Mouse (Mus musculus): Measurements from ENCODE around the gene Pcp2. TPM values are rescaled to one million over a fixed set of nuclear protein-coding genes. Genes with fewer than 3 reads are reported as not detected.

Pcp2 gene
- total RNA-seq, 1 experiment, result 0.89 TPM

DNA sequence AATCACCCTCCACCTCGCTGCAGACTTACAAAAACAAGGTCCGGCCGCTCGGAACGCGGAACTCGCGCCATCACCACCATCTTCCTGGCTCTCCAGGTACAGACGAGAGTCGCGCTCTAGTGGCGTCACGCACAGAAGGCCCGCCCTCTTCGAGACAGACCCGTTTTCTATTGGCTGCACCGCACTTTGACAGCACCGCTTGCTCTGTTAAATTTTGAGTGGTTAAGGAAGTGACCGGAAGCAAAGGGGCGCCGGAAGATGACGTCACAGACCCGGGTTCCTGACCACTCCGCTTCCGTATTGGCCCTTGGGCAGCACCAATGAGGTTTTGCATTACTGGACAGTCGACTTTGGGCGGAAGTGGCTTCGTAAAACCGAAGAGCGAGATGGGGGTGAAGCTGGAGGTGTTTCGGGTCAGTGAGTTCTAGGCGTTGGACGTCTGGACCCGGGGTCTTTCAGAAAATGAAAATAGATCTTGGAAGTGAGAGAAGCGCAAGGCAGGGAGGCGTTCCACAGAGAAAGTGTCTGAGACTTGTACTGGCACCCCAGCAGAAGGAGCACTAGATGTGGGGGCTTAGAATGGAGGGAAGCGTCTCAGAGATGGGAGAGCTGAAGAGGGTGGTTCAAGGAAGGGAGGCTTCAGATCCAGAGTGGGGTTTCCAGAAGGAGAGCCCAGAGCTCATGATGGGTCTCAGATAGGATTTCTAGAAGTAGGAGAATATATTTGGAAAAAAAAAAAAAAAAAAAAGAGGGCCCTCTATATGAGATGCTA, 4.0 kb downstream of the Pcp2 start, which contains the start of the genes Xab2 and Pet100:
Gene Xab2 (minus strand): TSS at position 118 of the 772 bp plus-strand sequence.
Gene Pet100 (plus strand): TSS at position 350 of the 772 bp plus-strand sequence.
- Histone ChIP-seq H3K9ac (ENCODE audit: insufficient read depth, low read depth, low read length, poor library complexity, severe bottlenecking) (peak within 1 kb of the TSS; percentile 89), H3K4me1 (ENCODE audit: control insufficient read depth in 2 of 2, insufficient read depth in 2 of 2, low read length in 2 of 2, poor library complexity in 1 of 2) (0 out of 4 replicates have a peak, but pooled peaks cover 0 to 2% of the 10 kb centered on the region in 2 experiments), H3K9me3 (ENCODE audit: control insufficient read depth, insufficient read depth, low read depth, low read length) (no peaks in the 10 kb centered on the region), H3K27ac (ENCODE audit: insufficient read depth, low read depth, low read length, poor library complexity, severe bottlenecking) (no peak within 1 kb of the TSS), H3K4me3 (ENCODE audit: insufficient read depth in 1 of 2, low read depth in 1 of 2, low read length in 2 of 2, poor library complexity in 1 of 2, severe bottlenecking in 1 of 2) (peak within 1 kb of the TSS; percentile 87 to 96), H3K36me3 (ENCODE audit: control insufficient read depth, insufficient read depth, low read length, poor library complexity, severe bottlenecking) (peaks cover 12% of the 10 kb centered on the region)
- in situ Hi-C loops (cut with MboI; ENCODE audit: low sequenced_read_pairs in 2 of 2, unreplicated experiment in 2 of 2), result no loop called here
- peak; percentile 100 for DNase-seq (ENCODE audit: low read depth, low spot score)
- no peak for TF ChIP-seq ZC3H11A (IDR thresholded peaks at IDR 0.05; ENCODE audit: borderline replicate concordance, low read depth, low read length)
- TF ChIP-seq ZNF384 (IDR thresholded peaks at IDR 0.05; ENCODE audit: low read depth, low read length), result no peak
- TF ChIP-seq HCFC1 (IDR thresholded peaks at IDR 0.05; ENCODE audit: borderline replicate concordance, insufficient read depth, low read length), result peak; percentile 93
- peak; percentile 93 for TF ChIP-seq CHD2 (IDR thresholded peaks at IDR 0.05; ENCODE audit: low read depth, low read length)
- TF ChIP-seq MAFK (IDR thresholded peaks at IDR 0.05; ENCODE audit: insufficient read depth, low read depth, low read length), result no peak

DNA sequence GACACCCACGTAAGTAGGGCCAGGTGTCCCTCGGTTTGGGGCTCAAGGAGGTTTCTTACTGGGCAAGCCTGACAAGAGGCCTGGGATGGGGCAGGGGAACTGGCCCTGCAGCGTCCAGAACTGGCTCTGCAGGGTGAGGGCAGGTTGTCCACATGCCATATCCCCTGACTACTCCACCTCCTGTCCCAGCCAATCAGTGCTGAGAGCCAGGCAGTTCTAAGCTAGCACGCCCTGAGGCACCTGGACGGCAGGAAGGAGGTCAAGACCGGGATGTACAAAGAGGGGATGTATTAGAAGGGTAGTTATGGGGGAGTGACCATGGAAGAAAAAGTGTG, 15.6 kb downstream of the Pcp2 start:
- in situ Hi-C loops (cut with MboI; ENCODE audit: low sequenced_read_pairs in 2 of 2, unreplicated experiment in 2 of 2), result no loop called here

DNA sequence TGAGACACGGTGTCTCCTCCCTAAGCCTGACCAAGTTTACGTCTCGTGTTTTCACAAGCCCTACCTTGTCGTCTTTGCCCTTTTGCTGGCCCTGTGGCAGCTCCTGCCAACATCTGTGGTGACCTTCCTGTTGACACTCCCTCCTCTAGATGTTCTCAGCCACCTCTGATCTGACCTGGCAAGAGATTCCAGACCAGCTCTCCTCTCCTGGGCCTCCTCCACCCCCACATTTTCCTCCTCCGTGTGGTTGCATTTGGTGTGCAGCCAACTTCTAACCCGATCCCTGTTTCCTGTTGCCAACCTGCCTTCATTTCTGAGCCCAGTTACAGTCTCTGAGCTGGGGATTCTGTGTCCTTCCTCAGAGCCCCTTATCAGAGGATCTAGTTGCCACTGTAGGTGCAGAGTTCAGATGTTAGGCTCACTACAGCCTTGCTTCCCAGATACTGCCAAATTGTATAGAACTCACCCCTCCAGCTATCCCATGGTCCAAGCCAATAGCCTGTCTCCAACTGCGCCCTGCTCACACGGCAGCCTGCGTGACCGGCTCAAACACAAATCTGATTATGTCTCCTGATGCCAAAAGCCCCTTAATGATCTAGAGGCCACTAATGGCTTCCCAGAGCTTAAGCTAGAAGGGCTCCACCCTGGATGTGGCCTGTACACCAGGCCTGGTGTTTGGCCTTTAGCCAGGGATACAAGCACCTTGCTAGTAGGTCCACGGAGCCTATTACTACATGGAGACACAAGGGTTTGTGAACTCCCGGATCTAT, 16.1 kb downstream of the Pcp2 start:
- TF ChIP-seq MAFK (IDR thresholded peaks at IDR 0.05; ENCODE audit: insufficient read depth, low read depth, low read length), result no peak
- no peak for TF ChIP-seq CHD2 (IDR thresholded peaks at IDR 0.05; ENCODE audit: low read depth, low read length)
- in situ Hi-C loops (cut with MboI; ENCODE audit: low sequenced_read_pairs in 2 of 2, unreplicated experiment in 2 of 2), result no loop called here
- Histone ChIP-seq H3K4me3 (ENCODE audit: insufficient read depth in 1 of 2, low read depth in 1 of 2, low read length in 2 of 2, poor library complexity in 1 of 2, severe bottlenecking in 1 of 2) (no peak overlapping the region), H3K36me3 (ENCODE audit: control insufficient read depth, insufficient read depth, low read length, poor library complexity, severe bottlenecking) (peaks cover 80% of the 10 kb centered on the region), H3K9ac (ENCODE audit: insufficient read depth, low read depth, low read length, poor library complexity, severe bottlenecking) (no peak overlapping the region), H3K27ac (ENCODE audit: insufficient read depth, low read depth, low read length, poor library complexity, severe bottlenecking) (peak overlapping the region; percentile 2), H3K4me1 (ENCODE audit: control insufficient read depth in 2 of 2, insufficient read depth in 2 of 2, low read length in 2 of 2, poor library complexity in 1 of 2) (peaks cover 0 to 16% of the 10 kb centered on the region in 2 experiments; a peak in 1 of 4 replicates), H3K9me3 (ENCODE audit: control insufficient read depth, insufficient read depth, low read depth, low read length) (no peaks in the 10 kb centered on the region)
- no peak for DNase-seq (ENCODE audit: low read depth, low spot score)

More for the DNA sequence above, 15.6 kb downstream of the Pcp2 start:
- no peaks in the 10 kb centered on the region for H3K9me3 ChIP-seq (ENCODE audit: control insufficient read depth, insufficient read depth, low read depth, low read length)
- H3K27ac ChIP-seq (ENCODE audit: insufficient read depth, low read depth, low read length, poor library complexity, severe bottlenecking), result no peak overlapping the region
- peaks cover 0 to 16% of the 10 kb centered on the region in 2 experiments; a peak in 1 of 4 replicates for H3K4me1 ChIP-seq (ENCODE audit: control insufficient read depth in 2 of 2, insufficient read depth in 2 of 2, low read length in 2 of 2, poor library complexity in 1 of 2)
- no peak overlapping the region for H3K9ac ChIP-seq (ENCODE audit: insufficient read depth, low read depth, low read length, poor library complexity, severe bottlenecking)
- H3K4me3 ChIP-seq (ENCODE audit: insufficient read depth in 1 of 2, low read depth in 1 of 2, low read length in 2 of 2, poor library complexity in 1 of 2, severe bottlenecking in 1 of 2), result no peak overlapping the region
- peaks cover 76% of the 10 kb centered on the region for H3K36me3 ChIP-seq (ENCODE audit: control insufficient read depth, insufficient read depth, low read length, poor library complexity, severe bottlenecking)
- TF ChIP-seq MAFK (IDR thresholded peaks at IDR 0.05; ENCODE audit: insufficient read depth, low read depth, low read length), result no peak
- TF ChIP-seq HCFC1 (IDR thresholded peaks at IDR 0.05; ENCODE audit: borderline replicate concordance, insufficient read depth, low read length), result no peak
- TF ChIP-seq CHD2 (IDR thresholded peaks at IDR 0.05; ENCODE audit: low read depth, low read length), result no peak
- no peak for TF ChIP-seq ZC3H11A (IDR thresholded peaks at IDR 0.05; ENCODE audit: borderline replicate concordance, low read depth, low read length)
- no peak for TF ChIP-seq ZNF384 (IDR thresholded peaks at IDR 0.05; ENCODE audit: low read depth, low read length)
- DNase-seq (ENCODE audit: low read depth, low spot score), result no peak

DNA sequence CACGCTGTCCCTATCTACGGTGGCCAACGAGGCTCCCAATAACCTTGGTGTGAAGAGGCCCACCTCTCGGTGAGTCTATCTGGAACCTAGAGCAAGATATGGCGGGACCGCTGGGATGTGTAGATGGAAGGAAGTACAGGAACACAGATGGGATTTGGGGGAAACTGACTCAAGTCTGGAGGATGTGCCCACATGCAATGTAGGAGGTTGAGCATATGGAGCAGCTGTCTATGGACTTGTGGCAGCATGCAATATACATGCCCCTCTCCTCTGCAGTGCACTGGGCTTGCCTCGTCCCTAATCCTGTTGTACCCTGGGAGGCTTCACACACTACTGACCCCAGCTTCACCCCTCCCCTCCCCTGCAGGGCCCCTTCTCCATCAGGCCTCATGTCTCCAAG, 17.5 kb downstream of the Pcp2 start:
- H3K9me3 ChIP-seq (ENCODE audit: control insufficient read depth, insufficient read depth, low read depth, low read length), result no peaks in the 10 kb centered on the region
- H3K4me3 ChIP-seq (ENCODE audit: insufficient read depth in 1 of 2, low read depth in 1 of 2, low read length in 2 of 2, poor library complexity in 1 of 2, severe bottlenecking in 1 of 2), result no peak overlapping the region
- H3K27ac ChIP-seq (ENCODE audit: insufficient read depth, low read depth, low read length, poor library complexity, severe bottlenecking), result no peak overlapping the region
- TF ChIP-seq HCFC1 (IDR thresholded peaks at IDR 0.05; ENCODE audit: borderline replicate concordance, insufficient read depth, low read length) (no peak), CHD2 (IDR thresholded peaks at IDR 0.05; ENCODE audit: low read depth, low read length) (no peak), ZC3H11A (IDR thresholded peaks at IDR 0.05; ENCODE audit: borderline replicate concordance, low read depth, low read length) (no peak), MAFK (IDR thresholded peaks at IDR 0.05; ENCODE audit: insufficient read depth, low read depth, low read length) (no peak), ZNF384 (IDR thresholded peaks at IDR 0.05; ENCODE audit: low read depth, low read length) (no peak)
- H3K4me1 ChIP-seq (ENCODE audit: control insufficient read depth in 2 of 2, insufficient read depth in 2 of 2, low read length in 2 of 2, poor library complexity in 1 of 2), result peaks cover 0 to 18% of the 10 kb centered on the region in 2 experiments; a peak in 1 of 4 replicates
- in situ Hi-C loops (cut with MboI; ENCODE audit: low sequenced_read_pairs in 2 of 2, unreplicated experiment in 2 of 2), result no loop called here
- peaks cover 80% of the 10 kb centered on the region for H3K36me3 ChIP-seq (ENCODE audit: control insufficient read depth, insufficient read depth, low read length, poor library complexity, severe bottlenecking)
- H3K9ac ChIP-seq (ENCODE audit: insufficient read depth, low read depth, low read length, poor library complexity, severe bottlenecking), result no peak overlapping the region
- no peak for DNase-seq (ENCODE audit: low read depth, low spot score)
